Mouse (Mus musculus): ENCODE data around the gene Pecam1.
A peak's percentile ranks its signal among the peaks of the same experiment; 100 is the strongest.

Pecam1 gene

DNA sequence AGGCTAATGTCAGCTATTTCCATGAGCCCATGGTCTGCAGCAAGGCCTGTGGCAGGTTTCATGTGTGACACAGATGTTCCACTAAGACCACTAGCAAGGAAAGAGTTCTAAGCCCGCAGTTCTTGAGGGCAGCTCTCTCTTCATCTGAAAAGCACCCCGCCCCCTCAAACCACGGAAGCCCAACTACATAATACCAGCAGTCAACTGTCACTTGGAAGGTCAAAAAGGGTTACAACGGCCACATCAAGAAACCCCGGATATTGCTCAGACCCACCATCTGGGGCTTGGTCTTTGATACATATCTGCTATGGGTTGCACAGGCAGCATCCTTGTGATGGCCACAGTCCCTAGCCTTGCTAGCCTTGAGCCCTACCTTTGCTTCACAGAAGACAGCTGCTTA is 62.1 kb downstream of the Pecam1 start:
- DNase-seq (ENCODE audit: low read depth): no peak

GRCm38 (mm10) chr11:106687293-106687692 is 63.1 kb downstream of the Pecam1 start:
- no peak for DNase-seq (ENCODE audit: low read depth)

DNA sequence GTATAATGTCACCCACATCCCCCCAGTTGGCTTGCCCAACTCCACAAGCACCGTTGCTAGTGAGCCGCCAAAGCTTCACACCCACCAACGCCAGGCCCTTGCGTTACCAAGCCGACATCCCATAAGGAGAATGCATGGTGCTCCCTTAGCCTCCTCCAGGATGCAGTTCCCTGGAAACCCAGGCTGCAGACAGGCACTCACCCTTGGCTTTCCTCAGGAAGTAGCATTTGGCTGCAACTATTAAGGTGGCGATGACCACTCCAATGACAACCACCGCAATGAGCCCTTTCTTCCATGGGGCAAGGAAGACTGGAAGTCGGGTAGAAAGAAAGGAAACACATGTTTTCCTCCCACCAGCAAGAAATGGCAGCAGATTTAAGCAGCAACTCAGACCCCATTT is 66.4 kb downstream of the Pecam1 start:
- DNase-seq (ENCODE audit: low read depth): no peak

DNA sequence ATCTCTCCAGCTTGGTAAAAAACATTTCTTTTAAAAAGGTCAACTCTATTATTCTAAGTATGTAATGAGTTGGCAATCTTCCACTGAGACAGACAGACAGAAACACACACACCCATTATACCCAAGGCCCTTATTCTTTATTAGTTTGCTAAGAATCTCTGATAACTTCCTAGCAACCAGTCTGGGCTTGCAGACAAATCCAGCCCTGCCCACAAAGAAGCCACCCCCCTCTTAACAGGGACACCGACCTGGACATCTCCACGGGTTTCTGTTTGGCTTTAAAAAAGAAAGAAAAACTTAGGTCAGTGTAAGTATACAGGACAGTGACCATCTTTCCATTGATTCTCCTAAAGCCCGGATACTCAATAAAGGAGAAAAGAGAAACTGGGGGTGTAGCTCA is 67.1 kb downstream of the Pecam1 start:
- no peak for DNase-seq (ENCODE audit: low read depth)

- DNase-seq (ENCODE audit: low read depth): no peak
Observed at GRCm38 (mm10) chr11:106681138-106681537, 69.3 kb downstream of the Pecam1 start.

DNA sequence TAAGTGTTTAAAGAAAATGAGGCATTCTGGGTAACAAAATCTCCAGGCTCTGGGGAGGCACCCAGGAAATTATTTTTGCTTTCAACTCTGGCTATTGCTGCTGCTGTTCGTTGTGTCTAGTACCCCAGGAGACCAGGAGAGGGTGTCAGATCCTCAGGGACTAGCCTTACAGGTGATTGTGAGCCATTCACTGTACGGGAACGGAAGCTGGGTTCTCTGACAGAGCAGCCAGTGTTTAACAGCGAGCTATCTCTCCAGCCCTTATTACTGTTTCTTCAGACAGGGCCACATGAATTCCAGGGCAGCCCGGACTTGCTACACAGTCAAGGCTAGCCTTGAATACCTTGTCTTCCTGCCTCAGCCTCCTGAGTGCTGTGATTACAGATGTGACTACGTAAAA is 70.6 kb downstream of the Pecam1 start:
- no peak for DNase-seq (ENCODE audit: low read depth)

- DNase-seq (ENCODE audit: low read depth): peak; percentile 73
Observed at GRCm38 (mm10) chr11:106677910-106678591, 72.4 kb downstream of the Pecam1 start.

DNA sequence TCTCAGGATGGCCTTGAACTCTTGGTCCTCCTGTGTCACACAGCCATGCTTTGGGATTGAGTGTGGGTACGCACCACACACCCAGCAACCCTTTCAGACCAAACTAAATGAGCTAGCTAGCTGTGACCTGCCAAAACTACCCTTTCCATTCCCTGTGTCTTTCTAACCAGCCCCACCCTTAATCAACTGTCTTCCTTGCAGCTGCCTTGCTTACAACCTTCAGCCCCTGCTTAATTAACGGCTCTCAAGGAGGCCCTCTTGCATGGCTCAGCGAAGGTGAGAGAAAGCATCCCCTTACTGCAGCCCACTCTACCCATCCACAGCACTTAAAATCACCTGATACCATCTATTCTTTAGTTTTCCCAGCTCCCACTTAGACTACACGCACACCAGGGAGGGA is 73.1 kb downstream of the Pecam1 start:
- DNase-seq (ENCODE audit: low read depth): no peak

GRCm38 (mm10) chr11:106675875-106676274 is 74.6 kb downstream of the Pecam1 start:
- no peak for DNase-seq (ENCODE audit: low read depth)

GRCm38 (mm10) chr11:106675201-106675726 is 75.2 kb downstream of the Pecam1 start:
- no peak for DNase-seq (ENCODE audit: low read depth)

DNA sequence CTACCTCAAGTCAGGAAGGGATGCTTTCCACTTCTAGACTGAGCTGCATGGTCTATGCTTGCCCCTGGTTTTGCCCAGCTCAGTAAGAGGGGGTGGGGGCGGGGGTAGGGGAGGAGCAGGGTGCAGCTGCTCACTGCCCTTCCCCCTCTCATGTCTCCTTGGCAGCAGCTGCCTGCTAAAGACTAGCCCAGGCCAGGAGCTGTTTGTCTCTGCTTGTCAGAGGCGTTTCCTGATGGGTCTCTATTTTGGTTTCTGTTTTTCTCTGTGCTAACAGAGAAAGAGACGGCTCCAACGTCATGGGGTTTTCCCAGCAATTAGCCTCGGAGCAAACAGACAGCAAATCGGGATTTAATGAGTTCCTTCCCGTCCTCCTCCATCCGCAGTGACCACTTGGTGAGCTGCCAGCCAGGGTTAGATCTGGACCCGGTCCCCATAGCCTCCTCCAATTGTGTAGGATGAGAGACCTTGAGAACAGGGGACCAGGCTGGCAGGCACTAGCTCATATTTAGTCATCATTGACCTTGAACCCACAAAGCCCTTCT is 75.7 kb downstream of the Pecam1 start:
- DNase-seq (ENCODE audit: low read depth): peak; percentile 74

- no peak for DNase-seq (ENCODE audit: low read depth)
Observed at GRCm38 (mm10) chr11:106673727-106674611, 76.5 kb downstream of the Pecam1 start.

DNA sequence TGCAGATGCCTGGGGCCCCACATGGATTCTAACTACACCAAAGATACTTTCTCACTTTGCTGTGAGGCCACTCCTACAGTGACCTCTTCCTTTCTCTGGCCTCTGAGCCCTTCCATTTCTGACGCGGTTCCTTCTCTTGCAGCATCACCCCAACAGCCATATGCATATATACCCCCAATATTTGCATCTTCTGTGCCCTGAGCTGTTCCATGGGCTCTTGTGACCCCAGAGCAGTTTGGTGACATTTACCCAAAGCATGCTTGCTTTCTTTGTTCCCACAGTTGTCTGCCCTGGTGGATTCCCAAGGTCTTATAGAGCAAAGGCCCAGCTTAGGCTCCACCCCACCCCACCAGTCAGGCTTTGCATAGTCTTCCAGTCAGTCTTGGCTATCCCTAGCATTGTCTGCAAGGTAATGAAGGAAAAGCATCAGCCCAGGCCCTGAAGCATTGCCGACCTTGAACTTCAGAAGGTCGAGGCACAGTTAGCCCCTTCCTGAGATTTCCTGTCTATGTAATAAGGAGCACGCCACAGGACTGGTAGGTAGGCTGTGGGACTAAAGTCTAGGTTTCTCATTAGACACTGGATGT is 77.4 kb downstream of the Pecam1 start:
- no peak for DNase-seq (ENCODE audit: low read depth)

DNA sequence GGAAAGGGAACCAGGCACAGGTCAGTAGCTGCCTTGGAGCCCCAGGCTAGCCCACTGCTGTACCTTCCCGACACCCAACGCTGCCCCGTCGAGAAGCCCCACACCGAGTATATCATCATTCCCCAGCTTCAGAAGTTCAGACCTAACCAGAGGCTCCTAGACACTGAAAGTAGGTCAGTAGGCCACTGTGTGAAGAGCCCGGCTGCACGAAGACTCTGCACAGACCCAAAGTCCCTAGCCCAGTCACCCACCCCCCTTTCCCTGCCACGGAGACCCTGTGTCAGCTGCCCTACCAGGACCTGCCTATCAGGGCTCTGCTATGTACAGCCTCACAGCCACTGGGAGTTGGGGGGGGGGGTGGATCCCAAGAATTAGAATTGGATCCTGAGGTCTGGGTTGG is 78.6 kb downstream of the Pecam1 start:
- no peak for DNase-seq (ENCODE audit: low read depth)

- peak; percentile 60 for DNase-seq (ENCODE audit: low read depth)
Observed at GRCm38 (mm10) chr11:106670951-106671478, 79.4 kb downstream of the Pecam1 start.

DNA sequence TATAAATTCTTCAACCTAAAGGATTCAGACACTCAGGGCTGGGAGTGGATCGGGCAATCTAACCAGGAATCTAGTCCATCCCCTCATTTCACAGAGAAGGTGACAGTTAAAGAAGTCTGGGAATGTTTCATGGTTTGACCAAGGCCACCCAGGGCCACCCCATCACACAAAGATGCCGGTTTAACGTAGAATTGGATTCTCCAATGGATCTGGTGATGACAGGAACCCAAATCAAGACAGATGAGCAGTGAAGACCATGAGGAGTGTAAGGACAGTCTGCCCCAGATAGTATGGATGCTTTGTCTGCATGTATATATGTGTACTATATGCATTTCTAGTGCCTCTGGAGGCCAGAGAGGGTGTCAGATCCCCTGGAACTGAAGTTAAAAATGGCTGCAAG is 80.2 kb downstream of the Pecam1 start:
- no peak for DNase-seq (ENCODE audit: low read depth)

GRCm38 (mm10) chr11:106669873-106670173 is 80.6 kb downstream of the Pecam1 start:
- DNase-seq (ENCODE audit: low read depth): no peak

- DNase-seq (ENCODE audit: low read depth): no peak
Observed at GRCm38 (mm10) chr11:106669102-106669872, 81.1 kb downstream of the Pecam1 start.

GRCm38 (mm10) chr11:106668336-106668735 is 82.1 kb downstream of the Pecam1 start:
- DNase-seq (ENCODE audit: low read depth): no peak

DNA sequence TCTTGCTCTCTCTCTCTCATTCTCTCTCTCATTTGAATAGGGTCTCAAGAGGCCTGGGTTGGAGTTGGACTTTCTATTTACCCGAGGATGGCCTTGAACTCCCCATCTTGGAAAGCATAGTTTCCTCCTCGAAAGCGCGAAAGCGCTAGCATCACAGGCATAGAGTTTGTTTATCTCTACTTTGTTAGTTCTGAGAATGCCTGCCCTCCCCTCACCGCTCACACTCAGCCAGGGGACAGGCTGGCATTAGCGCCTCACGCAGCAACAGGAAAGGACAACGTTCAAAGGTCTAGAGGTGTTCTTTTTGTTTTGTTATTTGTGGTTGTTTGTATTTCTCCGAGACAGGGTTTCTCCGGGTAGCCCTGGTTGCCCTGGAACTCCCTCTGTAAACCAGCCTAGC is 82.6 kb downstream of the Pecam1 start:
- DNase-seq (ENCODE audit: low read depth): no peak

DNA sequence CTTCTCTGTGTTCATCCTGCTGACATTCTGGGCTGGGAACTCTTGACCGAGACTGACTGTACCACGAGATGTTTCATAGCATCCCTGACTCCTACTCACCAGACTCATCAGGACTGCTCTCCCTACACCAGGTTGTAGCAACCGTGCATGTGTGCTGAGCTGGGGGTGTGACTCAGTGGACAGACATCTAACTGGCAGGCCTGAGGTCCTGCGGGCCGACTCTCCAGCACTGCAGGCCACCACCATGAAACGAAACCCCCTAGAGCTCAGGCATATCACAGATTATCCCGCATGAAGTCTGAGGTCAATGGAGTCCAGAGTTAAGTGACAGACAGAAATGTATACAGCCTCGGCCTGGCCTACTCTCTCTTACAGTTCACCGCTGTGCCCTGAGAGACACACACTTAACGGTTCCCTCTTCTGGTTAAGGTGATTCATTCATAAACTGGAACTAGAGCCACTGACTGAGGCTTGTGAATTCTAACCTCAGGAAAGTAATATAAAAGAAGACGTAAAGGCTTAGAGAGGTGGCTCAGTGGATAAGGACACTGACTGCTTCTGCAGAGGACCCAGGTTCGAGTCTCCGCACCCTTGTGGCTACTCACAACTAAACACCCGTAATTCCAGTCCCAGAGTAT is 83.8 kb downstream of the Pecam1 start:
- DNase-seq (ENCODE audit: low read depth): peak; percentile 73

Data from NIH3T3 (cell line).